12 mouse cellular contexts compared by ENCODE assay signal in the genomic region with DNA sequence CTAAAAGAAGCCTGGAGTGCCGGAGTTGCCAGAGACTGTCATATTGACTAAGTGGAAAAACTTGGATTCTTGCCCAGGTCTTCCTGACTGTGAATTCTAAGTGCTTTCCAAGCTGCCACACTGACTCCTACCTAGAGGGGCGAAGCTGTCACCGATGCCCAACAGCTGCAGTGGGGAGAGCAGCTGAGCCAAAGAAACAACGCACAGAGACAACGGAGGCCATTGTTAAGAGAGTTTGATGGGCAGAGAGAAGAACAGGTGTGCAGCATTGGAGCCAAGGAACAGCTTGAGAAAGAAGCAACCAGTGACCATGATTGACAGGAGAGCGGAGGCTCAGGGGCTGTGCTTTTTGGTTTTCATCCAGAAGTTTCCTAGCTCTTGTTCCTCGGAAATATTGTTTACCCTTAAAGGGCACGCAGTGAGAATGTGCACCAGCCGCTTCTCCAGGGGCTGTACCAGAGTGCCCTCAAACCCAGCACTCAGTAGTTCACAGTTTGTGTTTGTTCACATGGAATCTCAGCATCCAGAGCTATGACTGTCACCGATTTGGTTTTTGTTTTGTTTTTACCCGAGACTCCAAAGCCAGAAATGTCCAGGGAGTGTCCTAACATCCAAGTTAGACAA. TPM values are rescaled to one million over a fixed set of nuclear protein-coding genes. Genes with fewer than 3 reads are reported as not detected.
DNase-seq lines count a peak whose midpoint lies in the region; ATAC-seq and TF ChIP-seq lines count a peak whose summit lies in the region.
"Had no signal": no experiment of that assay in that cellular context is flagged by ENCODE, and none has a peak within 500 bp of the region (broad histone marks: within the 10 kb centered on the region; RNA-seq: fewer than 3 reads in every experiment).

No protein-coding gene starts in this region.

- ATAC-seq in neural tube, embryonic 12.5 days (ENCODE audit: low FRiP score, low read depth): peak; percentile 41
- ATAC-seq in neural tube, embryonic 15.5 days (ENCODE audit: low FRiP score): no peak; the same call in 1 of the 2 replicates
- peak; percentile 66; the same call in 1 of the 2 replicates for ATAC-seq in midbrain, embryonic 16.5 days

- no peaks in the 10 kb centered on the region for H3K4me1 ChIP-seq in neural tube, embryonic 12.5 days
- peaks cover 5% of the 10 kb centered on the region; the same call in 1 of the 2 replicates for H3K4me1 ChIP-seq in neural tube, embryonic 15.5 days
- H3K4me1 ChIP-seq in midbrain, embryonic 16.5 days (ENCODE audit: control insufficient read depth, insufficient read depth, low read length): peaks cover 4% of the 10 kb centered on the region; the same call in 1 of the 2 replicates

- 80% methylated on average over 11 of the region's 11 CpGs for WGBS in neural tube, embryonic 12.5 days
- 57% methylated on average over 11 of the region's 11 CpGs for WGBS in neural tube, embryonic 15.5 days
- WGBS in midbrain, embryonic 16.5 days: 57% methylated on average over 11 of the region's 11 CpGs

- no peaks in the 10 kb centered on the region for H3K9me3 ChIP-seq in neural tube, embryonic 12.5 days
- no peaks in the 10 kb centered on the region for H3K9me3 ChIP-seq in neural tube, embryonic 15.5 days (replicated peaks)
- no peaks in the 10 kb centered on the region for H3K9me3 ChIP-seq in midbrain, embryonic 16.5 days (replicated peaks; ENCODE audit: control insufficient read depth, low read length, poor library complexity, severe bottlenecking)

- DNase-seq in gastrocnemius, adult 2 months: no peak
- no peak for DNase-seq in gastrocnemius, postnatal 25 days
- peak; percentile 28 to 43 for DNase-seq in cerebellum, postnatal 14 days
- no peak for DNase-seq in urinary bladder, postnatal 14 days (ENCODE audit: low spot score)
- DNase-seq in B cell, adult 2 months: no peak

- H3K9ac ChIP-seq in neural tube, embryonic 12.5 days: no peak overlapping the region
- H3K9ac ChIP-seq in neural tube, embryonic 15.5 days (replicated peaks): no peak overlapping the region
- H3K9ac ChIP-seq in midbrain, embryonic 16.5 days (ENCODE audit: low read depth, low read length): no peak overlapping the region
- H3K9ac ChIP-seq: liver, embryonic 14.5 days had no signal

- no peak overlapping the region for H3K4me2 ChIP-seq in neural tube, embryonic 12.5 days (replicated peaks)
- no peak overlapping the region for H3K4me2 ChIP-seq in neural tube, embryonic 15.5 days
- no peak overlapping the region for H3K4me2 ChIP-seq in midbrain, embryonic 16.5 days (ENCODE audit: low read length)

- no peak for TF ChIP-seq CTCF in gastrocnemius, adult 2 months (IDR thresholded peaks at IDR 0.05)

- H3K36me3 ChIP-seq in neural tube, embryonic 12.5 days: no peaks in the 10 kb centered on the region
- H3K36me3 ChIP-seq in neural tube, embryonic 15.5 days: no peaks in the 10 kb centered on the region
- no peaks in the 10 kb centered on the region for H3K36me3 ChIP-seq in midbrain, embryonic 16.5 days (ENCODE audit: control insufficient read depth, insufficient read depth, low read length)

- no peak overlapping the region for H3K27ac ChIP-seq in gastrocnemius, adult 2 months
- H3K27ac ChIP-seq in neural tube, embryonic 12.5 days: no peak overlapping the region
- no peak overlapping the region for H3K27ac ChIP-seq in neural tube, embryonic 15.5 days (replicated peaks)
- no peak overlapping the region for H3K27ac ChIP-seq in midbrain, embryonic 16.5 days (ENCODE audit: low read length)
- H3K27ac ChIP-seq: liver, embryonic 14.5 days had no signal

- peak overlapping the region; percentile 37 for H3K4me3 ChIP-seq in gastrocnemius, adult 2 months
- no peak overlapping the region for H3K4me3 ChIP-seq in neural tube, embryonic 12.5 days
- H3K4me3 ChIP-seq in neural tube, embryonic 15.5 days (replicated peaks): no peak overlapping the region
- no peak overlapping the region for H3K4me3 ChIP-seq in midbrain, embryonic 16.5 days (ENCODE audit: low read depth, low read length)

- H3K27me3 ChIP-seq in neural tube, embryonic 12.5 days (replicated peaks): no peaks in the 10 kb centered on the region
- H3K27me3 ChIP-seq in neural tube, embryonic 15.5 days (replicated peaks): no peaks in the 10 kb centered on the region
- no peaks in the 10 kb centered on the region for H3K27me3 ChIP-seq in midbrain, embryonic 16.5 days (ENCODE audit: control insufficient read depth, insufficient read depth, low read depth, low read length)

- intact Hi-C loops in gastrocnemius, adult 2 months (cut with DNase I): loop anchor here (1.0 to 5.0 kb wide), 3 partner anchors 80 to 168 kb away; no protein-coding TSS in a partner anchor

RNA-seq across cellular contexts. Expression of gene Rgr, which starts 16.2 kb away (rescaled TPM):
- total RNA-seq in gastrocnemius, adult 2 months (2021): not detected
- total RNA-seq in gastrocnemius, postnatal 25 days (2021): under 1 TPM in 1 of 2 experiments, not detected in 1; 0.19 TPM
- not detected in 2 replicates for polyA plus RNA-seq in neural tube, embryonic 12.5 days (2016; fragmentation: Nextera tagmentation; extraction: Ambion mirVana)
- polyA plus RNA-seq in neural tube, embryonic 15.5 days (2015; fragmentation: Nextera tagmentation; extraction: Ambion mirVana): not detected in 2 replicates
- polyA plus RNA-seq in midbrain, embryonic 16.5 days (2015; fragmentation: Nextera tagmentation; extraction: Ambion mirVana): not detected in 2 replicates
- total RNA-seq: layer of hippocampus, postnatal 14 days had no signal
- polyA plus RNA-seq: heart, embryonic 14.5 days; liver, embryonic 14.5 days had no signal

RNA-seq across cellular contexts. Expression of gene Lrit1, which starts 22.0 kb away (rescaled TPM):
- total RNA-seq in gastrocnemius, adult 2 months (2021): not detected
- total RNA-seq in gastrocnemius, postnatal 25 days (2021): not detected
- polyA plus RNA-seq in neural tube, embryonic 12.5 days (2016; fragmentation: Nextera tagmentation; extraction: Ambion mirVana): not detected in 2 replicates
- polyA plus RNA-seq in neural tube, embryonic 15.5 days (2015; fragmentation: Nextera tagmentation; extraction: Ambion mirVana): not detected in 2 replicates
- polyA plus RNA-seq in midbrain, embryonic 16.5 days (2015; fragmentation: Nextera tagmentation; extraction: Ambion mirVana): not detected in 2 replicates
- total RNA-seq: layer of hippocampus, postnatal 14 days had no signal
- polyA plus RNA-seq: frontal cortex, adult 2 months; heart, embryonic 14.5 days; liver, embryonic 14.5 days had no signal

RNA-seq across cellular contexts. Expression of gene Lrit2, which starts 35.1 kb away (rescaled TPM):
- total RNA-seq in gastrocnemius, adult 2 months (2021): not detected
- total RNA-seq in gastrocnemius, postnatal 25 days (2021): not detected
- not detected in 2 replicates for polyA plus RNA-seq in neural tube, embryonic 12.5 days (2016; fragmentation: Nextera tagmentation; extraction: Ambion mirVana)
- not detected in 2 replicates for polyA plus RNA-seq in neural tube, embryonic 15.5 days (2015; fragmentation: Nextera tagmentation; extraction: Ambion mirVana)
- polyA plus RNA-seq in midbrain, embryonic 16.5 days (2015; fragmentation: Nextera tagmentation; extraction: Ambion mirVana): not detected in 2 replicates
- total RNA-seq: layer of hippocampus, postnatal 14 days had no signal
- polyA plus RNA-seq: frontal cortex, adult 2 months; heart, embryonic 14.5 days; liver, embryonic 14.5 days had no signal

Comparison
In these comparisons a context has a peak if more than half of its experiments do, and no peak if none do; other contexts are left out.
1. DNase-seq: peak in cerebellum, postnatal 14 days (2 of 2); none in gastrocnemius, adult 2 months (single experiment), gastrocnemius, postnatal 25 days (single experiment), urinary bladder, postnatal 14 days (single experiment) and B cell, adult 2 months (0 of 2).